Mouse (Mus musculus) retina, embryonic 14.5 days (tissue): Measurements from ENCODE around the gene Stc2.

ENCODE experiments used
- DNase-seq: peaks from one replicate; pipeline ENCODE4 v3.0.0-alpha.2; 2015; ENCODE audit warnings: low spot score

Gene Stc2

GRCm38 (mm10) chr11:31369648-31370286, at the start of gene Stc2:
Gene Stc2 (minus strand): TSS chr11:31370074.
- peak; percentile 79 for DNase-seq

DNA sequence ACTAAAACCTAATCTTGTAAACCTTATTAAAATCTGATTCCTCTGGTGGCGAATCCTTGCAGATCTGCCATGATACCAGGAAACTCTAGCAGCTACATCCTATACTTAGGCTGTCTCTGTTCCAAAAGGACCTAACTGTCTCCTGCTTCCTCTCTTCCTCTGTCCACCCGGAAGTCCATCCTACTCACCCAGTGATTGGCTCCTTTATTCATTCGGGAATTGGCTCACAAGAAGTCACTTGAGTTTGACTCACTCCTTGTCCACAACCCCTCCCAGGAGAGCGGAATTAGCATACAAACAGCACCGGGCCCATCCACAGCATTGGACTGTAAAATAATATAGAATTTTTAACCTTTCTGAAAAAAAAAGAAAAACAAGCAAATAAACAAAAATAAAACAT, 47.2 kb upstream of the Stc2 start:
- no peak for DNase-seq

GRCm38 (mm10) chr11:31412376-31412775, 42.5 kb upstream of the Stc2 start:
- DNase-seq: no peak

GRCm38 (mm10) chr11:31406736-31407135, 36.9 kb upstream of the Stc2 start:
- no peak for DNase-seq

DNA sequence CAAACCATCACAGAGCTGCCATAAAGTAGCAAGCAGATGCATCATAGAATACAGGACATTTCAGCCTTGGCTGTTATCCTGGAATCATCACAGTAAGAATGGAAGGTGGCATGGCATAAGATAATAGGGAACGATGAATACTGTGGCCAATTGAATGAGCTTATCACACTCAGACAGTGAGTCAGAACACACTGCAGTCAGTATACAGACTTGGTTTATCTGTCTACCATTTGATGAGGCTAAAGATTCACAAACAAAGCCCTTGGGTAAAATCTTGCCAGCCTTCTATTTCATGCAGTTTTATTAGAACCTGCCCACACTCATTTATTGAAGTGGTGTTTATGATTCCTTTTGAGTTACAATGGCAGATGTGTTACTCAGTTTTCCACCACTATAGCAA, 33.2 kb upstream of the Stc2 start:
- DNase-seq: no peak

GRCm38 (mm10) chr11:31398604-31399003, 28.7 kb upstream of the Stc2 start:
- no peak for DNase-seq

GRCm38 (mm10) chr11:31396638-31397417, 27.0 kb upstream of the Stc2 start:
- DNase-seq: no peak

GRCm38 (mm10) chr11:31394026-31394425, 24.2 kb upstream of the Stc2 start:
- DNase-seq: no peak

DNA sequence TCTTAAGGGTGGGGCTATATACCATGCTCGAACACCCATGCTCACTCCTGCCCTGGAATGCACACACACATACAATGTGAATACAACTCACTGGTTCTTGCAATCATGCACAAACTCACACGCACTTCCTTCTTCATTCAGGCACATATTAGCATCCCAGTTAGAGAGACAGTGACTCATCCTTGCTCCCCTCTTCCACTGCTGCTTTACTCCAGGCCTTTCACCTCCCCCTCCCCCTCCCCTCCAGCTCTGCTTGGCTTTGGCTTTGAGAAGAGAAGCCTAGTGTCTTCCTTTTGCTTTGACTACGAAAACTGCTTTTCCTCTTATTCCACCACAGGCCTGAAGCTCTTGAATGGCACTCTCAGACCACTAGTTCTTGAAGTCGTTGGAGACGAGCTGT, 22.5 kb upstream of the Stc2 start:
- DNase-seq: no peak

DNA sequence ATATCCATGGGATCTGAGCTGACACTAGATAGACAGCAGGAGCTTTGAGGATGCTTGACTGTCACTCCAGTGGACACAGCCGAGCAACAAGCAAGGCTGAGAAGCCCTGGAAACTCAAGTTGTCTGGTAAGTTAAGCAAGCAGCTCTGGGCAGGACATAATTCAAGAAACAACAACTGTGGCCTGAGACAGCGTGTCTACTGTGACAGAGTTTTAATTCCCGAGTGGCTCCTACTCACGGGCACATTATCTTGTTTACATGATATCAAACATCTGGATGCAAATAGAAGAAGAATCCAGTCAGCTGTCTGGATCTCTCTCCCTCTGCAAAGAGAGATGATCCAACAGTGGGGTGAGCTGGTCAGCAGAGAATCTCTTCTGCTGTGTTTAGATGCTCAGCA, 19.0 kb upstream of the Stc2 start:
- DNase-seq: no peak

DNA sequence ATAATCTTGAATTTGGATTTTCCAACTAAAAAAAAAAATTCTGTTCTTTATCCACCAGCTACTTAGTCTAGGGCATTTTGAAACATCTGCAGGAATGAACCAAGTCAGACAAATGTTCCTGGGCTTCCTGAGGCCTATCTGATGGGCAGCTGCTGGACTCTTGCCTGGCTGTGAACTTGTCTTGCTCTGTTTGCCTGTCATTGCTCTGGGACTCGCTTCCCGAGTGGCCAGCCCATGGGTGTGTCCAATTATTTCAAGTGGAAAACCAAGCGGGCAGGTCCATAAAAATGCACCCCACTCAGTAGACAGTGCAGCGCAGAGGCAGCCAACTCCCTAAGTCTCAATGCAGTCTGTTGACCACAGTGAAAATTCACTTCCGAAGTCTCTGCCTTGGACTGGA, 17.7 kb upstream of the Stc2 start:
- no peak for DNase-seq

- no peak for DNase-seq
Measured at GRCm38 (mm10) chr11:31386571-31386970, 16.7 kb upstream of the Stc2 start.

DNA sequence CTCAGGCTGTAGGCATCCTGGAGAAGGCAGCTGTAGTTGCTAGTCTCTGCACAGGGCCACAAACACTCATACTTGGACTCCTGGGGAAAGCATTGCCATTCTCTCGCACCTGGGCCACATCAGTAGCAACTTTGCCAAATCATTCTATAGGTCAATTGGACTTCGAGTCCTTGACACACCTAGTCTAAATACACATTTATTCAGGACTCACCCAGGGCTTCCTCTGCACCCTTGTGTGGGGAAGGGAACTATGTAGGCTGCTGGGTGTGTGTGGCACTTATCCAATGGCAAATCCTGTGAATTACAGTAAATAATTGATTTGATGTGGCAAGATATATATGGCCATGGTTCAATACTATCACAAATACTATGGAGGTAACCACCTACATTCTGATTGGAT, 14.1 kb upstream of the Stc2 start:
- no peak for DNase-seq

GRCm38 (mm10) chr11:31382145-31382544, 12.3 kb upstream of the Stc2 start:
- DNase-seq: no peak

DNA sequence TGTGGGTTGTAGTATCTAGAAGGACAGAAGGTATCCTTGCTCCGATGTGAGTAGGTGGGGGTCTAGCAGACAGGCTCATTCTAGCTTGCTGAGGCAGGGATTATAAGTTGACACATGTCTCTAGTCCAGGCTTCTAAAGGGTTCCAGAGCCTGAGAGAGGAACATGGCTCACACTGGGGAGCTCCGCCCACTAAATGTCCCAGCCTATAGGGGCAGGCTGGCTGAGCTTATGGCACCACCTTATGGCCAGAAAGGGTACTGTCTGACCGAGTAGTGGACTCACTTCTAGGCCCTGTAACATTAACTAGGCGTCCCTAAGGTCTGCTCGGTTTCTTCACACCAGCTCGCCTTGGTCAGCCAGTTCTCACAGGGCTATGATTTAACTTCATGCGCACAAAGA, 3.6 kb upstream of the Stc2 start:
- DNase-seq: peak; percentile 67

GRCm38 (mm10) chr11:31372206-31372605, 2.3 kb upstream of the Stc2 start:
- no peak for DNase-seq

- DNase-seq: peak; percentile 30
Measured at GRCm38 (mm10) chr11:31371256-31371838, 1.5 kb upstream of the Stc2 start.

- DNase-seq: peak; percentile 33
Measured at GRCm38 (mm10) chr11:31370436-31371230, 759 bp upstream of the Stc2 start.

DNA sequence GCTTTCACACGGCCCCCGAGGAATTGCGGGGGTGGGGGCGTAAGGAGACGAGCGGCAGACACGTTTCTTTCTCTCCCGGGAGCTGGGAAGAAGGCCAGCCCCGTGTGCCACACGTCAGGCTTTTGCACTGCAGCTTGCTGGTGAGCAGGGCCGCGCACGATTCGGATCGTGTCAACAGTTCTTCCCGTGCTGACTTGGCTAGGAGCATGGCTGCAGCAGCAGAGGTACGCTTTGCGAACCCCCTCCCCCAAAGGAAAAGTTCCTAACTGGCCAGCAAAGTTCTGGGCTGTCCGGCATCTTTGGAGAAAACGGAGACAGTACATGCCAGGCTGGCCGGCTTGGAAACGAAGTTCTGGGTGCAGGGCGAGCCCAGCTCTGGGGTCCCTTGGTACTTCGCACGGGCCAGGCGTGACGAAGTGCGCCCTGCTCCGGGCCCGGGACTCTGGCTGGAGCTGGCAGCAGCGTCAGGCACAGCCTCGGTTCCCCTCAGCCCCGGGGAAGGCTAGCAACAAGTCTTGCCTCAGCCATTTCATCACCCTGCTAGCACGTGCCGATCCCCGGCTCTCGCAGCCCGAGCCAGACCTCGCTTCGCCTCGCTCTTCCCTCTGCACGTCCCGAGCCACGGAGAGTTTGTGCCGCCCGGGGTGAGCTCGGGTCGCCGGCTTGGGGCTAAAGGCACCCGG, 768 bp downstream of the Stc2 start:
- peak; percentile 56 for DNase-seq

GRCm38 (mm10) chr11:31368252-31368964, 1.5 kb downstream of the Stc2 start:
- DNase-seq: peak; percentile 54

GRCm38 (mm10) chr11:31366827-31367226, 3.0 kb downstream of the Stc2 start:
- DNase-seq: no peak
